Mouse (Mus musculus) neural tube, embryonic 14.5 days (tissue): ENCODE measurements at regions not wholly inside any gene's neighbourhood (a gene's known extent, or its start where the extent isn't known, plus 50 kb on each side); places are given as distances from the start of the nearest gene placed in this dataset.

Source experiments
- ATAC-seq: fragments of 200-750 bp; cut with Nextera tagmentation; 2 replicates; pipeline ENCODE4 v1.8.0; 2017; ENCODE audit warnings: low read depth, mild to moderate bottlenecking, moderate TSS enrichment, moderate library complexity
- H3K27ac ChIP-seq: fragments of 300-500 bp; sonication (generic); 2 replicates; pipeline ENCODE4 v1.5.1; 2014; ENCODE audit warnings: low read depth, mild to moderate bottlenecking, control low read depth, low read length, moderate library complexity, mixed read lengths
- H3K27me3 ChIP-seq: fragments of 300-500 bp; sonication (generic); 2 replicates; pipeline ENCODE4 v1.6.1; 2014; ENCODE audit warnings: low read length; ENCODE audit not compliant: control insufficient read depth, insufficient read depth
- H3K36me3 ChIP-seq: fragments of 300-500 bp; sonication (generic); 2 replicates; pipeline ENCODE4 v1.6.1; 2014; ENCODE audit warnings: low read length, mixed read lengths; ENCODE audit not compliant: control insufficient read depth, insufficient read depth
- H3K4me1 ChIP-seq: fragments of 300-500 bp; sonication (generic); 2 replicates; pipeline ENCODE4 v1.6.1; 2014; ENCODE audit warnings: low read length; ENCODE audit not compliant: control insufficient read depth, insufficient read depth
- H3K4me2 ChIP-seq: fragments of 300-500 bp; sonication (generic); 2 replicates; pipeline ENCODE4 v1.6.1; 2014; ENCODE audit warnings: mild to moderate bottlenecking, low read depth, low read length, control low read depth
- H3K4me3 ChIP-seq: fragments of 300-500 bp; sonication (generic); 2 replicates; pipeline ENCODE4 v1.5.1; 2014; ENCODE audit warnings: low read depth, low read length, control low read depth, mixed read lengths
- H3K9ac ChIP-seq: fragments of 300-500 bp; sonication (generic); replicated peaks from 2 replicates; pipeline ENCODE4 v1.6.1; 2014; ENCODE audit warnings: low read depth, mild to moderate bottlenecking, control low read depth, low read length, mixed read lengths
- H3K9me3 ChIP-seq: fragments of 300-500 bp; sonication (generic); 2 replicates; pipeline ENCODE4 v1.6.1; 2016; ENCODE audit warnings: low read length; ENCODE audit not compliant: control insufficient read depth
- WGBS: fragments of 180-500 bp; shearing (Covaris S2); extraction: QIAGEN DNeasy Blood & Tissue Kit; methylation state at CpG from one replicate; pipeline ENCODE4 v1.1.7; 2014; 5-methylcytosine and 5-hydroxymethylcytosine counted together

- no peak overlapping the region for H3K4me2 ChIP-seq
- no peaks in the 10 kb centered on the region for H3K36me3 ChIP-seq
- H3K4me3 ChIP-seq, result no peak overlapping the region
- H3K27ac ChIP-seq, result no peak overlapping the region
- peaks cover 12% of the 10 kb centered on the region for H3K4me1 ChIP-seq
- ATAC-seq, result no peak
- no peak overlapping the region for H3K9ac ChIP-seq
- H3K9me3 ChIP-seq, result no peaks in the 10 kb centered on the region
- no peaks in the 10 kb centered on the region for H3K27me3 ChIP-seq
Measured at GRCm38 (mm10) chr14:25279751-25280150, 179.2 kb upstream of the Zmiz1 start.

GRCm38 (mm10) chr14:25292557-25292956 is 166.4 kb upstream of the Zmiz1 start:
- H3K27me3 ChIP-seq, result no peaks in the 10 kb centered on the region
- WGBS, result 78% methylated on average over 1 of the region's 1 CpGs

GRCm38 (mm10) chr14:25294226-25294625 is 164.8 kb upstream of the Zmiz1 start:
- no peak for ATAC-seq
- no peaks in the 10 kb centered on the region for H3K9me3 ChIP-seq
- H3K4me1 ChIP-seq, result no peaks in the 10 kb centered on the region
- H3K9ac ChIP-seq, result no peak overlapping the region
- no peaks in the 10 kb centered on the region for H3K27me3 ChIP-seq
- H3K27ac ChIP-seq, result no peak overlapping the region
- H3K4me2 ChIP-seq, result no peak overlapping the region
- H3K36me3 ChIP-seq, result no peaks in the 10 kb centered on the region
- H3K4me3 ChIP-seq, result no peak overlapping the region
- 61% methylated on average over 4 of the region's 4 CpGs for WGBS

More at GRCm38 (mm10) chr14:25292557-25292956, 166.4 kb upstream of the Zmiz1 start:
- Histone ChIP-seq H3K9me3 (no peaks in the 10 kb centered on the region), H3K27ac (no peak overlapping the region), H3K4me3 (no peak overlapping the region), H3K36me3 (no peaks in the 10 kb centered on the region), H3K4me1 (no peaks in the 10 kb centered on the region), H3K9ac (no peak overlapping the region), H3K4me2 (no peak overlapping the region)
- no peak for ATAC-seq

GRCm38 (mm10) chr14:25295688-25296350 is 163.2 kb upstream of the Zmiz1 start:
- Histone ChIP-seq H3K27ac (no peak overlapping the region), H3K27me3 (no peaks in the 10 kb centered on the region), H3K9ac (no peak overlapping the region), H3K4me1 (no peaks in the 10 kb centered on the region), H3K9me3 (no peaks in the 10 kb centered on the region), H3K36me3 (no peaks in the 10 kb centered on the region), H3K4me2 (no peak overlapping the region), H3K4me3 (no peak overlapping the region)
- WGBS, result 31% methylated on average over 4 of the region's 5 CpGs
- no peak for ATAC-seq

- Histone ChIP-seq H3K27me3 (no peaks in the 10 kb centered on the region), H3K4me3 (no peak overlapping the region), H3K4me2 (no peak overlapping the region), H3K36me3 (no peaks in the 10 kb centered on the region), H3K9me3 (no peaks in the 10 kb centered on the region), H3K4me1 (peaks cover 8% of the 10 kb centered on the region), H3K9ac (no peak overlapping the region), H3K27ac (no peak overlapping the region)
- 92% methylated on average over 3 of the region's 3 CpGs for WGBS
- no peak for ATAC-seq
Measured at GRCm38 (mm10) chr14:25299673-25300190, 159.3 kb upstream of the Zmiz1 start.

- Histone ChIP-seq H3K27ac (no peak overlapping the region), H3K4me3 (no peak overlapping the region), H3K36me3 (no peaks in the 10 kb centered on the region), H3K9me3 (no peaks in the 10 kb centered on the region), H3K4me2 (no peak overlapping the region), H3K4me1 (peaks cover 9% of the 10 kb centered on the region), H3K27me3 (no peaks in the 10 kb centered on the region), H3K9ac (no peak overlapping the region)
- ATAC-seq, result no peak
- WGBS, result 40% methylated on average over 9 of the region's 9 CpGs
Measured at GRCm38 (mm10) chr14:25301336-25302031, 157.5 kb upstream of the Zmiz1 start.

GRCm38 (mm10) chr14:25304391-25304851 is 154.6 kb upstream of the Zmiz1 start:
- 0 out of 2 replicates have a peak overlapping the region, but pooled peaks have one; percentile 37 for H3K9ac ChIP-seq

GRCm38 (mm10) chr14:25306166-25306565 is 152.8 kb upstream of the Zmiz1 start:
- WGBS, result 66% methylated on average over 7 of the region's 7 CpGs
- no peaks in the 10 kb centered on the region for H3K36me3 ChIP-seq
- no peak for ATAC-seq
- no peak overlapping the region for H3K4me3 ChIP-seq
- no peak overlapping the region for H3K4me2 ChIP-seq
- H3K4me1 ChIP-seq, result peaks cover 9% of the 10 kb centered on the region
- no peaks in the 10 kb centered on the region for H3K27me3 ChIP-seq
- no peaks in the 10 kb centered on the region for H3K9me3 ChIP-seq
- H3K27ac ChIP-seq, result no peak overlapping the region
- no peak overlapping the region for H3K9ac ChIP-seq

More at GRCm38 (mm10) chr14:25304391-25304851, 154.6 kb upstream of the Zmiz1 start:
- no peak overlapping the region for H3K4me3 ChIP-seq
- 15% methylated on average over 9 of the region's 9 CpGs for WGBS
- H3K4me1 ChIP-seq, result peaks cover 9% of the 10 kb centered on the region
- ATAC-seq, result no peak
- peak overlapping the region; percentile 44 for H3K27ac ChIP-seq
- H3K4me2 ChIP-seq, result no peak overlapping the region
- H3K9me3 ChIP-seq, result no peaks in the 10 kb centered on the region
- no peaks in the 10 kb centered on the region for H3K36me3 ChIP-seq
- H3K27me3 ChIP-seq, result no peaks in the 10 kb centered on the region

GRCm38 (mm10) chr14:25306961-25307654 is 151.9 kb upstream of the Zmiz1 start:
- no peak for ATAC-seq
- H3K27me3 ChIP-seq, result no peaks in the 10 kb centered on the region
- no peak overlapping the region for H3K4me2 ChIP-seq
- no peaks in the 10 kb centered on the region for H3K9me3 ChIP-seq
- no peak overlapping the region for H3K4me3 ChIP-seq
- H3K9ac ChIP-seq, result no peak overlapping the region
- H3K27ac ChIP-seq, result no peak overlapping the region
- no peaks in the 10 kb centered on the region for H3K36me3 ChIP-seq
- H3K4me1 ChIP-seq, result peaks cover 11% of the 10 kb centered on the region
- 76% methylated on average over 3 of the region's 3 CpGs for WGBS
